Mouse (Mus musculus): ENCODE data around the gene Dlg2. TPM values are rescaled to one million over a fixed set of nuclear protein-coding genes. Genes with fewer than 3 reads are reported as not detected.

Dlg2 gene
- polyA plus RNA-seq, 1 experiment from 2014 or later = 15.5 TPM

GRCm38 (mm10) chr7:92240908-92241307 lies 1764.4 kb downstream of the Dlg2 start:
- Histone ChIP-seq H3K4me1 (peaks cover 8% of the 10 kb centered on the region), H3K36me3 (no peaks in the 10 kb centered on the region), H3K27me3 (no peaks in the 10 kb centered on the region), H3K27ac (no peak overlapping the region), H3K4me3 (no peak overlapping the region), H3K4me2 (no peak overlapping the region), H3K9ac (no peak overlapping the region), H3K9me3 (no peaks in the 10 kb centered on the region)
- WGBS = 78% methylated on average over 2 of the region's 2 CpGs
- ATAC-seq (ENCODE audit: insufficient number of reproducible peaks, insufficient read depth, low FRiP score, low TSS enrichment, low read depth) = no peak

GRCm38 (mm10) chr7:92247594-92247993 lies 1771.1 kb downstream of the Dlg2 start:
- ATAC-seq (ENCODE audit: insufficient number of reproducible peaks, insufficient read depth, low FRiP score, low TSS enrichment, low read depth) = no peak
- H3K4me2 ChIP-seq = no peak overlapping the region
- peaks cover 5% of the 10 kb centered on the region; the same call in 1 of the 2 replicates for H3K4me1 ChIP-seq
- no peaks in the 10 kb centered on the region for H3K36me3 ChIP-seq
- no peak overlapping the region for H3K4me3 ChIP-seq
- no peak overlapping the region for H3K9ac ChIP-seq
- H3K27me3 ChIP-seq = no peaks in the 10 kb centered on the region
- 93% methylated on average over 3 of the region's 3 CpGs for WGBS
- H3K27ac ChIP-seq = no peak overlapping the region
- no peaks in the 10 kb centered on the region for H3K9me3 ChIP-seq

- Histone ChIP-seq H3K4me1 (peaks cover 5% of the 10 kb centered on the region; the same call in 1 of the 2 replicates), H3K36me3 (no peaks in the 10 kb centered on the region), H3K27ac (peak overlapping the region; percentile 12; the same call in 1 of the 2 replicates), H3K9ac (no peak overlapping the region), H3K4me2 (no peak overlapping the region), H3K27me3 (no peaks in the 10 kb centered on the region), H3K9me3 (no peaks in the 10 kb centered on the region), H3K4me3 (no peak overlapping the region)
- 27% methylated on average over 5 of the region's 5 CpGs for WGBS
- no peak for ATAC-seq (ENCODE audit: insufficient number of reproducible peaks, insufficient read depth, low FRiP score, low TSS enrichment, low read depth)
Measured at GRCm38 (mm10) chr7:92248619-92249018, 1772.1 kb downstream of the Dlg2 start.

GRCm38 (mm10) chr7:92258148-92258547 lies 1781.7 kb downstream of the Dlg2 start:
- 85% methylated on average over 4 of the region's 4 CpGs for WGBS
- H3K36me3 ChIP-seq = no peaks in the 10 kb centered on the region

GRCm38 (mm10) chr7:92258701-92259100 lies 1782.2 kb downstream of the Dlg2 start:
- H3K4me3 ChIP-seq = no peak overlapping the region
- no peak overlapping the region for H3K9ac ChIP-seq
- 85% methylated on average over 3 of the region's 3 CpGs for WGBS
- H3K9me3 ChIP-seq = no peaks in the 10 kb centered on the region
- no peak overlapping the region for H3K4me2 ChIP-seq
- no peak for ATAC-seq (ENCODE audit: insufficient number of reproducible peaks, insufficient read depth, low FRiP score, low TSS enrichment, low read depth)
- H3K36me3 ChIP-seq = no peaks in the 10 kb centered on the region
- H3K4me1 ChIP-seq = peaks cover 13% of the 10 kb centered on the region; the same call in 1 of the 2 replicates
- H3K27me3 ChIP-seq = no peaks in the 10 kb centered on the region
- no peak overlapping the region for H3K27ac ChIP-seq

More at GRCm38 (mm10) chr7:92258148-92258547, 1781.7 kb downstream of the Dlg2 start:
- no peak overlapping the region for H3K4me2 ChIP-seq
- ATAC-seq (ENCODE audit: insufficient number of reproducible peaks, insufficient read depth, low FRiP score, low TSS enrichment, low read depth) = no peak
- H3K27me3 ChIP-seq = no peaks in the 10 kb centered on the region
- H3K4me3 ChIP-seq = no peak overlapping the region
- H3K4me1 ChIP-seq = peaks cover 13% of the 10 kb centered on the region; the same call in 1 of the 2 replicates
- no peaks in the 10 kb centered on the region for H3K9me3 ChIP-seq
- no peak overlapping the region for H3K27ac ChIP-seq
- no peak overlapping the region for H3K9ac ChIP-seq

DNA sequence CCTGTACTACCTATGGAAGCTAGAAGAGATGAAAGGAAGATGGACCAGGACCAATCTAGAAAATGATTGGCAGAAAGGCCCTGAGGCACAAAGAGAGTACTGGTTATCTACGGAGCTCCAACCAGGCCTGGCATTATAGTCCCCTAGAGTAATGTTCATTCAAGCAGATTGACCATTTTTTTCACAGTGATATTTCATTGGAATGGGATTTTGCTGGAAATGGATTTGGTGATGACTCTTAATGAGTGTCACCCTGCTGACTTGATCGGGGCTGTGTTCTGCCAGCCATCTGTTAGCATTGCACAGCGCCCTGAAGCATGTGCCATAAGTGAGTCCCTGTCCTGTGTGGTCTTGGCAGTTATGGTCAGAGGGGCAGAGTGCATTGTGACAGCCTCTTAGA lies 1787.9 kb downstream of the Dlg2 start:
- Histone ChIP-seq H3K4me3 (no peak overlapping the region), H3K27ac (no peak overlapping the region), H3K4me1 (peaks cover 16% of the 10 kb centered on the region; the same call in 1 of the 2 replicates), H3K9ac (no peak overlapping the region), H3K27me3 (no peaks in the 10 kb centered on the region), H3K36me3 (no peaks in the 10 kb centered on the region), H3K9me3 (no peaks in the 10 kb centered on the region), H3K4me2 (no peak overlapping the region)
- ATAC-seq (ENCODE audit: insufficient number of reproducible peaks, insufficient read depth, low FRiP score, low TSS enrichment, low read depth) = no peak
- 75% methylated on average over 3 of the region's 3 CpGs for WGBS

- H3K9me3 ChIP-seq = no peaks in the 10 kb centered on the region
- H3K27ac ChIP-seq = no peak overlapping the region
- no peak overlapping the region for H3K9ac ChIP-seq
- no peak overlapping the region for H3K4me3 ChIP-seq
- ATAC-seq (ENCODE audit: insufficient number of reproducible peaks, insufficient read depth, low FRiP score, low TSS enrichment, low read depth) = no peak
- H3K4me1 ChIP-seq = peaks cover 16% of the 10 kb centered on the region; the same call in 1 of the 2 replicates
- no peaks in the 10 kb centered on the region for H3K27me3 ChIP-seq
- H3K4me2 ChIP-seq = no peak overlapping the region
- H3K36me3 ChIP-seq = no peaks in the 10 kb centered on the region
Measured at GRCm38 (mm10) chr7:92264964-92265363, 1788.5 kb downstream of the Dlg2 start.

DNA sequence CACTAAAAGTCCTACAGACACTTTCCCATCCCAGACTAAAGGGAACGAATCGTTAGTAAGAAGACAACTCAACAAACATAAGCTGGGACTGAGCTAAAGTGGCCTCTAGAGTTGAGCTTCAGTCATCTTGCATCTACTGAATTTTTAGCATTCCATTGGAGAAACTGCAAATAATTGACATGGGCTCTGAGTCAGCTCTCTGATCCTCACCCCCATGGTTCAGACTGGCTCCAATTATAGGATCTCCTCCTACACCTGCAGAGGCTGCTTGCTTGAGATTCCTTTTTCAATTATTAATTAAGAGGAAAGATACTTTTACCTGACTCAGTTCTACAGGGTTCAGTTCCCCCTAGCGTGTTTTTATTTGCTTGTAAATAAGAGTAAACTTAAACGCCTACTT lies 1798.9 kb downstream of the Dlg2 start:
- Histone ChIP-seq H3K27ac (no peak overlapping the region), H3K9ac (no peak overlapping the region), H3K4me3 (no peak overlapping the region), H3K27me3 (no peaks in the 10 kb centered on the region), H3K4me1 (peaks cover 10% of the 10 kb centered on the region), H3K4me2 (no peak overlapping the region), H3K9me3 (no peaks in the 10 kb centered on the region), H3K36me3 (no peaks in the 10 kb centered on the region)
- WGBS = 79% methylated on average over 4 of the region's 4 CpGs
- no peak for ATAC-seq (ENCODE audit: insufficient number of reproducible peaks, insufficient read depth, low FRiP score, low TSS enrichment, low read depth)

DNA sequence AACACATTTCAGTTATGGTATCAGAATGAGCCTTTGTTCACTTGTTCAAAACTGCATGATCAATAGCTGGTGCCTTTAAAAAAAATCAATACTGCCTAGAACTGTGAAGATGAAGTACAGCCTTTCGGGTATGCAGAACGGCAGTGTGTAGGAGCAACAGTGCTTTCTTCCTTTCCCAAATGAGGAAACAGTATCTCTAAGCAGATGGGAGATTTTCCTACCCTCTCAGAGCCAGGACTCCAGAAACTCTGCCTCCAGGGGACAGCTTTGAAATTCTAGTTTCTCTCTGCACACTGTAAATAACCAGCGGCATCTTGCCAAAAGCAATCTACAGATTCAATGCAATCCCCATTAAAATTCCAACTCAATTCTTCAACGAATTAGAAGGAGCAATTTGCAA lies 1801.2 kb downstream of the Dlg2 start:
- no peak overlapping the region for H3K4me2 ChIP-seq
- H3K27ac ChIP-seq = no peak overlapping the region
- no peaks in the 10 kb centered on the region for H3K9me3 ChIP-seq
- H3K9ac ChIP-seq = no peak overlapping the region
- no peaks in the 10 kb centered on the region for H3K27me3 ChIP-seq
- H3K4me3 ChIP-seq = no peak overlapping the region
- no peak for ATAC-seq (ENCODE audit: insufficient number of reproducible peaks, insufficient read depth, low FRiP score, low TSS enrichment, low read depth)
- H3K4me1 ChIP-seq = peaks cover 27% of the 10 kb centered on the region
- 28% methylated on average over 4 of the region's 4 CpGs for WGBS
- no peaks in the 10 kb centered on the region for H3K36me3 ChIP-seq

GRCm38 (mm10) chr7:92280925-92281324 lies 1804.5 kb downstream of the Dlg2 start:
- 5% methylated on average over 7 of the region's 7 CpGs for WGBS
- H3K4me1 ChIP-seq = peaks cover 48% of the 10 kb centered on the region
- H3K9me3 ChIP-seq = no peaks in the 10 kb centered on the region
- H3K9ac ChIP-seq = no peak overlapping the region
- ATAC-seq (ENCODE audit: insufficient number of reproducible peaks, insufficient read depth, low FRiP score, low TSS enrichment, low read depth) = 0 out of 2 replicates have a peak, but pooled peaks have one; percentile 48
- H3K4me2 ChIP-seq = peak overlapping the region; percentile 40
- H3K27ac ChIP-seq = peak overlapping the region; percentile 75
- no peaks in the 10 kb centered on the region for H3K27me3 ChIP-seq
- no peak overlapping the region for H3K4me3 ChIP-seq
- H3K36me3 ChIP-seq = no peaks in the 10 kb centered on the region

DNA sequence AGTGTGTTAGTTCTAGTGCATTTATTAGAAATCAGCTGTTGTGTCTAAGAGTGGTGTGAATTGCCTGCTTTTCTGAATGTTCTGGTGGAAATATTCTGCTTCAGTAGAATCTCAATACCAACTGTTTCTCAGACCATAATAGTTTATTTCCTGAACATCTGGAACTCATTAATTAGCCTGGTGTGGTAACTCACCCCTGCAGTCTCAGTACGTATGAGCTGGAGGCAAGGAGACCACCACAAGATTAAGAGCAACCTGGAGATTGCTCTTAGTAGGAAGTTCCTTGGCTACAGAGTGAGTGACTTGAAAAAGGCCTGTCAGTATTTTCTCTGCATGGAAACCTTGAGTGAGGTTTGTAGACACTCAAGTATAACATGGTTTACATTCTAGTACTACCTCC lies 1810.6 kb downstream of the Dlg2 start:
- Histone ChIP-seq H3K4me2 (no peak overlapping the region), H3K9ac (no peak overlapping the region)
- ATAC-seq (ENCODE audit: insufficient number of reproducible peaks, insufficient read depth, low FRiP score, low TSS enrichment, low read depth) = no peak

DNA sequence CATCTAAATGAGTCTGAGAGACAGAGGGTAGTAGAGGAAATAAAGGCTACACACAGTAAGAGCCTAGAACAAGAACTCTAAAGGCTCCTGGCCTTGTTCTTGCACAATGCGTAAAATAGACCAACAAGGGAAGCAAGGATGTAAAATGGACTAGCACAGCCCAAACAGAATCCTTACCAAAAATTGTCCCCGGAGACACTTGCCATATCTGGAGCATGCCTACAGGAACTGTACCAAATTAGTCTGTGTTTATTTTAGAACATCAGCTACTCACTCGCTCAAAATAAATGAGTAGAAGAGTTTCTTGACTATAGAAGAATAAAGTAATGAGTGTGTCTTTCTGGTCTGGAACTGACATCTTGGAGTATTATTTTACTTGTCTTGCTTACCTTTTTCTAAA lies 1812.3 kb downstream of the Dlg2 start:
- Histone ChIP-seq H3K36me3 (0 out of 2 replicates have a peak, but pooled peaks cover 6% of the 10 kb centered on the region), H3K4me3 (no peak overlapping the region), H3K9ac (no peak overlapping the region), H3K9me3 (no peaks in the 10 kb centered on the region), H3K4me2 (no peak overlapping the region), H3K4me1 (peaks cover 13% of the 10 kb centered on the region), H3K27ac (no peak overlapping the region), H3K27me3 (no peaks in the 10 kb centered on the region)
- no peak for ATAC-seq (ENCODE audit: insufficient number of reproducible peaks, insufficient read depth, low FRiP score, low TSS enrichment, low read depth)
- WGBS = 86% methylated on average over 3 of the region's 3 CpGs

More for the DNA sequence above, 1810.6 kb downstream of the Dlg2 start:
- no peaks in the 10 kb centered on the region for H3K27me3 ChIP-seq
- peaks cover 30% of the 10 kb centered on the region for H3K4me1 ChIP-seq
- H3K9me3 ChIP-seq = no peaks in the 10 kb centered on the region
- no peak overlapping the region for H3K27ac ChIP-seq
- 22% methylated on average over 1 of the region's 1 CpGs for WGBS
- 0 out of 2 replicates have a peak, but pooled peaks cover 6% of the 10 kb centered on the region for H3K36me3 ChIP-seq
- no peak overlapping the region for H3K4me3 ChIP-seq

Measured in embryonic facial prominence, embryonic 13.5 days (tissue).